Mouse (Mus musculus): ENCODE measurements around the gene Foxa2. TPM values are rescaled to one million over a fixed set of nuclear protein-coding genes. Genes with fewer than 3 reads are reported as not detected.
A peak's percentile ranks its signal among the peaks of the same experiment; 100 is the strongest.

The Foxa2 gene
- total RNA-seq (2014; rRNA removed): 5.4 and 7.5 TPM in 2 replicates
- polyA plus RNA-seq (2015; fragmentation: Nextera tagmentation; extraction: Ambion mirVana): 0.38 and 0.58 TPM in 2 replicates

GRCm38 (mm10) chr2:148046799-148047165 is at the start of gene Foxa2:
TSS of gene Foxa2 (minus strand) at chr2:148046969.
- Histone ChIP-seq H3K4me1 (ENCODE audit: insufficient read depth, low read length) (no peaks in the 10 kb centered on the region), H3K27me3 (ENCODE audit: insufficient read depth, low read length) (peaks cover 86% of the 10 kb centered on the region), H3K27ac (no peak within 1 kb of the TSS), H3K36me3 (ENCODE audit: insufficient read depth, low read length) (no peaks in the 10 kb centered on the region), H3K9ac (replicated peaks; ENCODE audit: low read length) (no peak within 1 kb of the TSS), H3K4me3 (ENCODE audit: low read length) (peak within 1 kb of the TSS; percentile 20), H3K4me2 (ENCODE audit: low read depth, low read length) (peak within 1 kb of the TSS; percentile 40), H3K9me3 (ENCODE audit: low read length) (0 out of 2 replicates have a peak, but pooled peaks cover 2% of the 10 kb centered on the region)
- no peak for TF ChIP-seq CTCF (IDR thresholded peaks at IDR 0.05; ENCODE audit: low read depth)
- ATAC-seq (no peak), DNase-seq (ENCODE audit: low spot score) (no peak)
- WGBS: 3% methylated on average over 19 of the region's 19 CpGs

GRCm38 (mm10) chr2:148092089-148092488 is 45.3 kb upstream of the Foxa2 start:
- no peak for ATAC-seq
- no peaks in the 10 kb centered on the region for H3K36me3 ChIP-seq (ENCODE audit: insufficient read depth, low read length)
- H3K27ac ChIP-seq: no peak overlapping the region
- H3K4me3 ChIP-seq (ENCODE audit: low read length): no peak overlapping the region
- H3K4me2 ChIP-seq (ENCODE audit: low read depth, low read length): no peak overlapping the region
- no peaks in the 10 kb centered on the region for H3K4me1 ChIP-seq (ENCODE audit: insufficient read depth, low read length)
- no peaks in the 10 kb centered on the region for H3K9me3 ChIP-seq (ENCODE audit: low read length)
- no peak for DNase-seq (ENCODE audit: low spot score)
- TF ChIP-seq CTCF (IDR thresholded peaks at IDR 0.05; ENCODE audit: low read depth): no peak
- 94% methylated on average over 2 of the region's 2 CpGs for WGBS
- no peak overlapping the region for H3K9ac ChIP-seq (replicated peaks; ENCODE audit: low read length)
- no peaks in the 10 kb centered on the region for H3K27me3 ChIP-seq (ENCODE audit: insufficient read depth, low read length)

GRCm38 (mm10) chr2:148091657-148092056 is 44.9 kb upstream of the Foxa2 start:
- H3K4me2 ChIP-seq (ENCODE audit: low read depth, low read length): no peak overlapping the region
- no peaks in the 10 kb centered on the region for H3K4me1 ChIP-seq (ENCODE audit: insufficient read depth, low read length)
- no peaks in the 10 kb centered on the region for H3K27me3 ChIP-seq (ENCODE audit: insufficient read depth, low read length)
- no peak overlapping the region for H3K27ac ChIP-seq
- no peaks in the 10 kb centered on the region for H3K36me3 ChIP-seq (ENCODE audit: insufficient read depth, low read length)
- TF ChIP-seq CTCF (IDR thresholded peaks at IDR 0.05; ENCODE audit: low read depth): no peak
- no peaks in the 10 kb centered on the region for H3K9me3 ChIP-seq (ENCODE audit: low read length)
- no peak overlapping the region for H3K4me3 ChIP-seq (ENCODE audit: low read length)
- H3K9ac ChIP-seq (replicated peaks; ENCODE audit: low read length): no peak overlapping the region
- ATAC-seq (no peak), DNase-seq (ENCODE audit: low spot score) (no peak)
- WGBS: 71% methylated on average over 6 of the region's 6 CpGs

GRCm38 (mm10) chr2:148090071-148090470 is 43.3 kb upstream of the Foxa2 start:
- 90% methylated on average over 2 of the region's 2 CpGs for WGBS
- Histone ChIP-seq H3K9me3 (ENCODE audit: low read length) (no peaks in the 10 kb centered on the region), H3K36me3 (ENCODE audit: insufficient read depth, low read length) (no peaks in the 10 kb centered on the region), H3K9ac (replicated peaks; ENCODE audit: low read length) (no peak overlapping the region), H3K4me2 (ENCODE audit: low read depth, low read length) (no peak overlapping the region), H3K4me3 (ENCODE audit: low read length) (no peak overlapping the region), H3K27me3 (ENCODE audit: insufficient read depth, low read length) (no peaks in the 10 kb centered on the region), H3K27ac (no peak overlapping the region), H3K4me1 (ENCODE audit: insufficient read depth, low read length) (no peaks in the 10 kb centered on the region)
- TF ChIP-seq CTCF (IDR thresholded peaks at IDR 0.05; ENCODE audit: low read depth): no peak
- DNase-seq (ENCODE audit: low spot score): no peak
- no peak for ATAC-seq

GRCm38 (mm10) chr2:148085529-148085928 is 38.8 kb upstream of the Foxa2 start:
- ATAC-seq: peak; percentile 80
- no peak for TF ChIP-seq CTCF (IDR thresholded peaks at IDR 0.05; ENCODE audit: low read depth)
- H3K9ac ChIP-seq (replicated peaks; ENCODE audit: low read length): no peak overlapping the region
- no peak overlapping the region for H3K4me3 ChIP-seq (ENCODE audit: low read length)
- no peaks in the 10 kb centered on the region for H3K9me3 ChIP-seq (ENCODE audit: low read length)
- no peaks in the 10 kb centered on the region for H3K4me1 ChIP-seq (ENCODE audit: insufficient read depth, low read length)
- DNase-seq (ENCODE audit: low spot score): peak; percentile 70
- 55% methylated on average over 5 of the region's 5 CpGs for WGBS
- H3K27me3 ChIP-seq (ENCODE audit: insufficient read depth, low read length): no peaks in the 10 kb centered on the region
- H3K4me2 ChIP-seq (ENCODE audit: low read depth, low read length): no peak overlapping the region
- no peaks in the 10 kb centered on the region for H3K36me3 ChIP-seq (ENCODE audit: insufficient read depth, low read length)
- H3K27ac ChIP-seq: no peak overlapping the region

GRCm38 (mm10) chr2:148085126-148085525 is 38.4 kb upstream of the Foxa2 start:
- H3K4me2 ChIP-seq (ENCODE audit: low read depth, low read length): no peak overlapping the region
- no peak overlapping the region for H3K27ac ChIP-seq
- WGBS: 51% methylated on average over 4 of the region's 4 CpGs
- H3K36me3 ChIP-seq (ENCODE audit: insufficient read depth, low read length): no peaks in the 10 kb centered on the region
- no peaks in the 10 kb centered on the region for H3K27me3 ChIP-seq (ENCODE audit: insufficient read depth, low read length)
- H3K4me1 ChIP-seq (ENCODE audit: insufficient read depth, low read length): no peaks in the 10 kb centered on the region
- peak; percentile 19 for DNase-seq (ENCODE audit: low spot score)
- H3K9me3 ChIP-seq (ENCODE audit: low read length): no peaks in the 10 kb centered on the region
- no peak overlapping the region for H3K4me3 ChIP-seq (ENCODE audit: low read length)
- 0 out of 2 replicates have a peak, but pooled peaks have one; percentile 2 for ATAC-seq
- no peak for TF ChIP-seq CTCF (IDR thresholded peaks at IDR 0.05; ENCODE audit: low read depth)
- no peak overlapping the region for H3K9ac ChIP-seq (replicated peaks; ENCODE audit: low read length)

- 25% methylated on average over 8 of the region's 8 CpGs for WGBS
- Histone ChIP-seq H3K36me3 (ENCODE audit: insufficient read depth, low read length) (no peaks in the 10 kb centered on the region), H3K4me1 (ENCODE audit: insufficient read depth, low read length) (no peaks in the 10 kb centered on the region), H3K4me2 (ENCODE audit: low read depth, low read length) (no peak overlapping the region), H3K27me3 (ENCODE audit: insufficient read depth, low read length) (no peaks in the 10 kb centered on the region), H3K9me3 (ENCODE audit: low read length) (no peaks in the 10 kb centered on the region), H3K27ac (no peak overlapping the region), H3K9ac (replicated peaks; ENCODE audit: low read length) (no peak overlapping the region), H3K4me3 (ENCODE audit: low read length) (no peak overlapping the region)
- no peak; the same call in 1 of the 2 replicates for ATAC-seq
- DNase-seq (ENCODE audit: low spot score): peak; percentile 64
- peak; percentile 82 for TF ChIP-seq CTCF (IDR thresholded peaks at IDR 0.05; ENCODE audit: low read depth)
These were observed 35.5 kb upstream of the Foxa2 start for GRCm38 (mm10) chr2:148082283-148082682.

Measured in hindbrain, postnatal 0 days (tissue).